Mouse (Mus musculus) midbrain, postnatal 0 days (tissue): ENCODE measurements around the gene Fryl. TPM values are rescaled to one million over a fixed set of nuclear protein-coding genes. Genes with fewer than 3 reads are reported as not detected.

Source experiments
- ATAC-seq: fragments of 200-750 bp; cut with Nextera tagmentation; 2 replicates; pipeline ENCODE4 v1.8.0; 2017; ENCODE audit warnings: moderate number of reproducible peaks, mild to moderate bottlenecking, moderate TSS enrichment, moderate library complexity; ENCODE audit not compliant: low FRiP score
- DNase-seq: peaks from one replicate; pipeline ENCODE4 v3.0.0-alpha.2; 2015; ENCODE audit warnings: low spot score
- H3K27ac ChIP-seq: fragments of 300-500 bp; sonication (generic); 2 replicates; pipeline ENCODE4 v1.5.1; 2014; ENCODE audit warnings: low read depth, mild to moderate bottlenecking, low read length, mixed read lengths
- H3K27me3 ChIP-seq: fragments of 300-500 bp; sonication (generic); 2 replicates; pipeline ENCODE4 v1.6.1; 2014; ENCODE audit warnings: low read length, control low read depth, mixed read lengths; ENCODE audit not compliant: insufficient read depth
- H3K36me3 ChIP-seq: fragments of 300-500 bp; sonication (generic); 2 replicates; pipeline ENCODE4 v1.6.1; 2014; ENCODE audit warnings: low read length, control low read depth, mixed read lengths; ENCODE audit not compliant: insufficient read depth
- H3K4me1 ChIP-seq: fragments of 300-500 bp; sonication (generic); 2 replicates; pipeline ENCODE4 v1.6.1; 2014; ENCODE audit warnings: mild to moderate bottlenecking, control low read depth, antibody characterized with exemption, low read length, mixed read lengths; ENCODE audit not compliant: insufficient read depth
- H3K4me2 ChIP-seq: fragments of 300-500 bp; sonication (generic); 2 replicates; pipeline ENCODE4 v1.6.1; 2014; ENCODE audit warnings: low read depth, mild to moderate bottlenecking, low read length, mixed read lengths; ENCODE audit not compliant: poor library complexity, severe bottlenecking
- H3K4me3 ChIP-seq: fragments of 300-500 bp; sonication (generic); 2 replicates; pipeline ENCODE4 v1.5.1; 2014; ENCODE audit warnings: low read depth, mild to moderate bottlenecking, low read length, moderate library complexity
- H3K9ac ChIP-seq: fragments of 300-500 bp; sonication (generic); replicated peaks from 2 replicates; pipeline ENCODE4 v1.6.1; 2014; ENCODE audit warnings: mild to moderate bottlenecking, low read length, moderate library complexity, mixed read lengths; ENCODE audit not compliant: poor library complexity, severe bottlenecking
- H3K9me3 ChIP-seq: fragments of 300-500 bp; sonication (generic); 2 replicates; pipeline ENCODE4 v1.6.1; 2016; ENCODE audit warnings: low read length, control low read depth
- CTCF ChIP-seq: IDR thresholded peaks from 2 replicates; pipeline ENCODE4 v1.5.1; 2016; ENCODE audit warnings: antibody characterized with exemption, mild to moderate bottlenecking
- WGBS: fragments of 180-500 bp; shearing (Covaris S2); extraction: QIAGEN DNeasy Blood & Tissue Kit; methylation state at CpG from one replicate; pipeline ENCODE4 v1.1.7; 2014; 5-methylcytosine and 5-hydroxymethylcytosine counted together
- polyA plus RNA-seq: library from polyadenylated mRNA; unstranded; fragments of >200 nt; fragmentation: Nextera tagmentation; extraction: Ambion mirVana; gene quantifications from 2 replicates; pipeline ENCODE4 v1.2.1, GENCODE M21; 2015
- total RNA-seq: library from RNA; depleted of rRNA; stranded (reverse); fragments of >200 nt; gene quantifications from 2 replicates; pipeline ENCODE4 v1.2.3, GENCODE M21; 2014

Gene Fryl
- total and polyA plus RNA-seq, 2 experiments from 2014 or later: 23.8 to 52.8 TPM

- WGBS: 41% methylated on average over 6 of the region's 6 CpGs
- peak; percentile 67 for TF ChIP-seq CTCF
- Histone ChIP-seq H3K27me3 (no peaks in the 10 kb centered on the region), H3K27ac (no peak overlapping the region), H3K36me3 (peaks cover 5% of the 10 kb centered on the region; the same call in 1 of the 2 replicates), H3K9me3 (no peaks in the 10 kb centered on the region), H3K4me3 (no peak overlapping the region), H3K4me2 (no peak overlapping the region), H3K4me1 (no peaks in the 10 kb centered on the region), H3K9ac (no peak overlapping the region)
- no peak for ATAC-seq
- DNase-seq: peak; percentile 23
Observed at GRCm38 (mm10) chr5:73222397-73222796, 34.0 kb downstream of the Fryl start.

GRCm38 (mm10) chr5:73221826-73222225 is 34.6 kb downstream of the Fryl start:
- Histone ChIP-seq H3K36me3 (peaks cover 5% of the 10 kb centered on the region; the same call in 1 of the 2 replicates), H3K4me1 (no peaks in the 10 kb centered on the region), H3K4me2 (no peak overlapping the region), H3K4me3 (no peak overlapping the region), H3K9me3 (no peaks in the 10 kb centered on the region), H3K27me3 (no peaks in the 10 kb centered on the region), H3K9ac (no peak overlapping the region), H3K27ac (no peak overlapping the region)
- no peak for TF ChIP-seq CTCF
- DNase-seq (no peak), ATAC-seq (no peak)
- 94% methylated on average over 7 of the region's 7 CpGs for WGBS

GRCm38 (mm10) chr5:73219716-73220115 is 36.7 kb downstream of the Fryl start:
- TF ChIP-seq CTCF: no peak
- no peak overlapping the region for H3K9ac ChIP-seq
- WGBS: 88% methylated on average over 3 of the region's 3 CpGs
- no peak overlapping the region for H3K4me3 ChIP-seq
- DNase-seq: no peak
- H3K27me3 ChIP-seq: no peaks in the 10 kb centered on the region
- no peak overlapping the region for H3K27ac ChIP-seq
- H3K4me2 ChIP-seq: no peak overlapping the region
- H3K9me3 ChIP-seq: no peaks in the 10 kb centered on the region
- no peak for ATAC-seq
- H3K4me1 ChIP-seq: no peaks in the 10 kb centered on the region
- peaks cover 5% of the 10 kb centered on the region; the same call in 1 of the 2 replicates for H3K36me3 ChIP-seq

GRCm38 (mm10) chr5:73218065-73218464 is 38.4 kb downstream of the Fryl start:
- no peak overlapping the region for H3K4me2 ChIP-seq
- DNase-seq (no peak), ATAC-seq (no peak)
- no peak overlapping the region for H3K27ac ChIP-seq
- H3K4me3 ChIP-seq: no peak overlapping the region
- WGBS: 93% methylated on average over 4 of the region's 4 CpGs
- H3K9me3 ChIP-seq: no peaks in the 10 kb centered on the region
- H3K4me1 ChIP-seq: no peaks in the 10 kb centered on the region
- peaks cover 7% of the 10 kb centered on the region; the same call in 1 of the 2 replicates for H3K36me3 ChIP-seq
- H3K9ac ChIP-seq: no peak overlapping the region
- H3K27me3 ChIP-seq: no peaks in the 10 kb centered on the region
- TF ChIP-seq CTCF: no peak

GRCm38 (mm10) chr5:73217116-73217515 is 39.3 kb downstream of the Fryl start:
- no peak for TF ChIP-seq CTCF
- Histone ChIP-seq H3K9me3 (no peaks in the 10 kb centered on the region), H3K27me3 (no peaks in the 10 kb centered on the region), H3K36me3 (peaks cover 7% of the 10 kb centered on the region; the same call in 1 of the 2 replicates), H3K4me1 (no peaks in the 10 kb centered on the region), H3K9ac (no peak overlapping the region), H3K4me3 (no peak overlapping the region), H3K4me2 (no peak overlapping the region), H3K27ac (no peak overlapping the region)
- DNase-seq: no peak
- no peak for ATAC-seq
- 93% methylated on average over 1 of the region's 1 CpGs for WGBS

- H3K4me2 ChIP-seq: no peak overlapping the region
- TF ChIP-seq CTCF: no peak
- 91% methylated on average over 9 of the region's 9 CpGs for WGBS
- no peak overlapping the region for H3K27ac ChIP-seq
- H3K27me3 ChIP-seq: no peaks in the 10 kb centered on the region
- ATAC-seq (no peak), DNase-seq (no peak)
- H3K9me3 ChIP-seq: no peaks in the 10 kb centered on the region
- H3K4me1 ChIP-seq: no peaks in the 10 kb centered on the region
- H3K9ac ChIP-seq: no peak overlapping the region
- peaks cover 7% of the 10 kb centered on the region; the same call in 1 of the 2 replicates for H3K36me3 ChIP-seq
- H3K4me3 ChIP-seq: no peak overlapping the region
Observed at GRCm38 (mm10) chr5:73216014-73216413, 40.4 kb downstream of the Fryl start.
